Mouse (Mus musculus): ENCODE data around the gene Ccl2. TPM values are rescaled to one million over a fixed set of nuclear protein-coding genes. Genes with fewer than 3 reads are reported as not detected.

The Ccl2 gene
- polyA plus RNA-seq, 1 experiment = not detected

GRCm38 (mm10) chr11:82066953-82067571, 31.7 kb downstream of the Ccl2 start:
- H3K4me3 ChIP-seq (replicated peaks; ENCODE audit: insufficient read depth, low read depth, low read length) = no peak overlapping the region
- no peaks in the 10 kb centered on the region for H3K27me3 ChIP-seq (ENCODE audit: control insufficient read depth, insufficient read depth, low read length)
- WGBS = 87% methylated on average over 7 of the region's 7 CpGs
- DNase-seq = no peak
- H3K4me1 ChIP-seq (ENCODE audit: control insufficient read depth, insufficient read depth, low read length) = no peaks in the 10 kb centered on the region
- H3K27ac ChIP-seq (ENCODE audit: insufficient read depth, low read length) = no peak overlapping the region
- no peak for TF ChIP-seq CTCF (IDR thresholded peaks at IDR 0.05; ENCODE audit: borderline replicate concordance, insufficient read depth, low read depth, low read length)
- no peak for TF ChIP-seq POLR2A (IDR thresholded peaks at IDR 0.05; ENCODE audit: borderline replicate concordance, insufficient read depth, low read length)

DNA sequence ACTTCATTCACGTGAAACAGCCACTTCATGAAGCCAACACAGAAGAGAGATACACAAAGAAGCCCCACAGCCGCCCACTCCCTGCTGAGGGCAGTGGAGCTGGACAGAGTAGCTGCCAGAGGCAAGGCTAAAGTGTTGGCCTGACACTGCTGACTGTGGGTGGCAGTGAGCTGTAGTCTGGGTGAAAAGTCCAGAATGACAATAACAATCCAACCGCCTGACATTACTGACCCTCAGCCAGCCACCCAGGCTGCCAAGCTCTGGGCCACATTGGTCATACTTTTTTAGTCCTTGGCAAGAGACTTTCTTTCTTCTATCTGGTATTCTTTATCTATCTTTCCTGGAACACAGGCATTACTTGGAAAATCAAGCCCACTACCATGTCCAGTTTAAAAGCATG, 35.7 kb downstream of the Ccl2 start:
- H3K4me3 ChIP-seq (replicated peaks; ENCODE audit: insufficient read depth, low read depth, low read length) = no peak overlapping the region
- peak in 1 of 2 experiments; percentile 4 for DNase-seq
- TF ChIP-seq CTCF (IDR thresholded peaks at IDR 0.05; ENCODE audit: borderline replicate concordance, insufficient read depth, low read depth, low read length) (no peak), POLR2A (IDR thresholded peaks at IDR 0.05; ENCODE audit: borderline replicate concordance, insufficient read depth, low read length) (no peak)
- 34% methylated on average over 3 of the region's 3 CpGs for WGBS
- H3K27me3 ChIP-seq (ENCODE audit: control insufficient read depth, insufficient read depth, low read length) = no peaks in the 10 kb centered on the region
- no peaks in the 10 kb centered on the region for H3K4me1 ChIP-seq (ENCODE audit: control insufficient read depth, insufficient read depth, low read length)
- no peak overlapping the region for H3K27ac ChIP-seq (ENCODE audit: insufficient read depth, low read length)

DNA sequence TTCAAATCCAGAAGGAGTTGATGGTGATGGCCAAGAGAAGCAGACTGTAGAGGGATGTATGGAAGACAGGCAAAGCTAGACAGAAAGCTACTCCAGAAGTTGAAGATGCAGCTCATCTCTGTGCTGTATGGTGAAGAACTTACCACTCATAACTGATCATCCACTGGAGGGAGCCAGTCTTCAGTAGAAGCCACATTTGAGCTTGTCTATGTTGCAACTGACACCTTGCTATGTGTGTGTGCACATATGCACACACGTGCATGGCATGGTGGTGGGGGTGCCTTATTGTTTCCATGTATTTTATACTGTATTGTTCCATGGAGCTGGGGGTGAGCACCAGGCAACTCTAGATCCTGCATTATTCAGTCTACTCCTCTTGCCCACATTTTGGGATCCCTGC, 37.0 kb downstream of the Ccl2 start:
- WGBS = 94% methylated on average over 1 of the region's 1 CpGs
- Histone ChIP-seq H3K27ac (ENCODE audit: insufficient read depth, low read length) (no peak overlapping the region), H3K4me1 (ENCODE audit: control insufficient read depth, insufficient read depth, low read length) (no peaks in the 10 kb centered on the region), H3K4me3 (replicated peaks; ENCODE audit: insufficient read depth, low read depth, low read length) (no peak overlapping the region), H3K27me3 (ENCODE audit: control insufficient read depth, insufficient read depth, low read length) (no peaks in the 10 kb centered on the region)
- TF ChIP-seq POLR2A (IDR thresholded peaks at IDR 0.05; ENCODE audit: borderline replicate concordance, insufficient read depth, low read length) (no peak), CTCF (IDR thresholded peaks at IDR 0.05; ENCODE audit: borderline replicate concordance, insufficient read depth, low read depth, low read length) (no peak)
- no peak for DNase-seq

DNA sequence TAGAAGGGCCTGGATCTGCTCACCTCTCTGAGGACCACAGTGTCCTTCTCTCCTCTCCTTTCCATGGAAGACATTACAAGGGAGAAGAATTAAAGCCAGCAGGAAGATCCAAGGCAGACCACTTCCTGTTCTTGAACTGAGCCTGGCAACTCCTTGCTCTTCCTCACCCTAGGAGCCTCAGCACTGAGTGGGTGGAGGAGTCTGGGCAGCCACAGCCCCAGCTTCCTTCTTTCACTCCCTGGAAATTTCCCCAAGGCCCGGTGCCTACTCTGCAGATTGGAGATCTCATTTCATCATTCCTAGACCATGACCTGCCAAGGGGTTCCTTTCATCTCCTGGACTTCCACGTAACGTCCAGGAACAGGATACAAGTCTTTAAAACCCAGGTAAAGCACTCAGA, 37.6 kb downstream of the Ccl2 start:
- WGBS = 84% methylated on average over 3 of the region's 3 CpGs
- Histone ChIP-seq H3K4me3 (replicated peaks; ENCODE audit: insufficient read depth, low read depth, low read length) (no peak overlapping the region), H3K27ac (ENCODE audit: insufficient read depth, low read length) (no peak overlapping the region), H3K4me1 (ENCODE audit: control insufficient read depth, insufficient read depth, low read length) (no peaks in the 10 kb centered on the region), H3K27me3 (ENCODE audit: control insufficient read depth, insufficient read depth, low read length) (no peaks in the 10 kb centered on the region)
- no peak for DNase-seq
- TF ChIP-seq CTCF (IDR thresholded peaks at IDR 0.05; ENCODE audit: borderline replicate concordance, insufficient read depth, low read depth, low read length) (no peak), POLR2A (IDR thresholded peaks at IDR 0.05; ENCODE audit: borderline replicate concordance, insufficient read depth, low read length) (no peak)

- TF ChIP-seq POLR2A (IDR thresholded peaks at IDR 0.05; ENCODE audit: borderline replicate concordance, insufficient read depth, low read length) = no peak
- TF ChIP-seq CTCF (IDR thresholded peaks at IDR 0.05; ENCODE audit: borderline replicate concordance, insufficient read depth, low read depth, low read length) = no peak
- no peaks in the 10 kb centered on the region for H3K27me3 ChIP-seq (ENCODE audit: control insufficient read depth, insufficient read depth, low read length)
- no peak for DNase-seq
- no peaks in the 10 kb centered on the region for H3K4me1 ChIP-seq (ENCODE audit: control insufficient read depth, insufficient read depth, low read length)
- WGBS = 32% methylated on average over 3 of the region's 3 CpGs
- H3K4me3 ChIP-seq (replicated peaks; ENCODE audit: insufficient read depth, low read depth, low read length) = no peak overlapping the region
- H3K27ac ChIP-seq (ENCODE audit: insufficient read depth, low read length) = no peak overlapping the region
Observed at GRCm38 (mm10) chr11:82073686-82074085, 38.3 kb downstream of the Ccl2 start.

GRCm38 (mm10) chr11:82077031-82077430, 41.7 kb downstream of the Ccl2 start:
- no peak overlapping the region for H3K4me3 ChIP-seq (replicated peaks; ENCODE audit: insufficient read depth, low read depth, low read length)
- DNase-seq = no peak
- 81% methylated on average over 3 of the region's 3 CpGs for WGBS
- H3K27me3 ChIP-seq (ENCODE audit: control insufficient read depth, insufficient read depth, low read length) = no peaks in the 10 kb centered on the region
- no peak overlapping the region for H3K27ac ChIP-seq (ENCODE audit: insufficient read depth, low read length)
- TF ChIP-seq CTCF (IDR thresholded peaks at IDR 0.05; ENCODE audit: borderline replicate concordance, insufficient read depth, low read depth, low read length) (no peak), POLR2A (IDR thresholded peaks at IDR 0.05; ENCODE audit: borderline replicate concordance, insufficient read depth, low read length) (no peak)
- no peaks in the 10 kb centered on the region for H3K4me1 ChIP-seq (ENCODE audit: control insufficient read depth, insufficient read depth, low read length)

- H3K27ac ChIP-seq (ENCODE audit: insufficient read depth, low read length) = no peak overlapping the region
- no peak for DNase-seq
- H3K4me1 ChIP-seq (ENCODE audit: control insufficient read depth, insufficient read depth, low read length) = no peaks in the 10 kb centered on the region
- no peaks in the 10 kb centered on the region for H3K27me3 ChIP-seq (ENCODE audit: control insufficient read depth, insufficient read depth, low read length)
- no peak overlapping the region for H3K4me3 ChIP-seq (replicated peaks; ENCODE audit: insufficient read depth, low read depth, low read length)
- no peak for TF ChIP-seq CTCF (IDR thresholded peaks at IDR 0.05; ENCODE audit: borderline replicate concordance, insufficient read depth, low read depth, low read length)
- no peak for TF ChIP-seq POLR2A (IDR thresholded peaks at IDR 0.05; ENCODE audit: borderline replicate concordance, insufficient read depth, low read length)
Observed at GRCm38 (mm10) chr11:82078136-82078730, 42.9 kb downstream of the Ccl2 start.

DNA sequence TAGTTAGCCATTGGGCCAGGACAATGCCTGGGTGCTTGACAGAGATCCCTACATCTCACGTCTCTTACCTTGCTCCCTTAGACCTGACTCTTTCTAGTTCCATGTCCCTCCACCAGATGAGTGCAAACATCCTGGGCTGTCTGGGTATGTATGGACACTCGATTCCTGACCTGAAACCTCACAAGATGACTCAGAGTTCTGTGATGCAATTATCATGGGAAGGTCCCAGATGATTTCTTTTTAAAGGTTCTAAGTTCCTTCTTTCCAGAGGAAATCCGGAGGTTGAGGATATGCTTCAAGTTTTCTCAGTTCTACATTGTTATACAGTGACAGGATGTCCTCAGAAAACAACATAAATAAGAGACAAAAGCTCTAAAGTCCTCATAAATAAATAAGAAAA, 45.5 kb downstream of the Ccl2 start:
- Histone ChIP-seq H3K4me1 (ENCODE audit: control insufficient read depth, insufficient read depth, low read length) (no peaks in the 10 kb centered on the region), H3K4me3 (replicated peaks; ENCODE audit: insufficient read depth, low read depth, low read length) (no peak overlapping the region), H3K27me3 (ENCODE audit: control insufficient read depth, insufficient read depth, low read length) (no peaks in the 10 kb centered on the region), H3K27ac (ENCODE audit: insufficient read depth, low read length) (no peak overlapping the region)
- 74% methylated on average over 3 of the region's 3 CpGs for WGBS
- TF ChIP-seq POLR2A (IDR thresholded peaks at IDR 0.05; ENCODE audit: borderline replicate concordance, insufficient read depth, low read length) (no peak), CTCF (IDR thresholded peaks at IDR 0.05; ENCODE audit: borderline replicate concordance, insufficient read depth, low read depth, low read length) (no peak)
- no peak for DNase-seq
